15 mouse cellular contexts compared by ENCODE assay signal in the genomic region with DNA sequence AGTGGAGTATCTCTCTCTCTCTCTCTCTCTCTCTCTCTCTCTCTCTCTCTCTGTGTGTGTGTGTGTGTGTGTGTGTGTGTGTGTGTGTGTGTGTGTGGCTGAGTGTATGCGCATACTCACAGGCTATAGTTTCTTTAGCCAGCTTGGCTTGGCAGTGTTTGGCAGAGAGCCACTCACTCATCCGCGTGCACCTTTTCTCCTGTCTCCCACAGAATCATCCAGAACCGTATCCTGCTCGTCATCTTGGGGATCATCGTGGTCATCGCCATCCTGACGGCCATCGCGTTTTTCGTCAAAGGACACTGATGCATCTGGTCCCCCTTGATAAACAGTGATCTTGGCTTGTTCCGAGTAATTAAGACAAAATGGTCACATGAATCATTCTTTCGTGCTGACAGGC.
DNase-seq lines count a peak whose midpoint lies in the region.
"Had no signal": no experiment of that assay in that cellular context is flagged by ENCODE, and none has a peak within 500 bp of the region (broad histone marks: within the 10 kb centered on the region; RNA-seq: fewer than 3 reads in every experiment).

No protein-coding gene starts in this region.

- intact Hi-C loops in left cerebral cortex, postnatal 4 days (cut with DNase I) = no loop called here
- intact Hi-C loops in left cerebral cortex, postnatal 25 days (cut with DNase I) = no loop called here

- DNase-seq in cerebellum, postnatal 10 days = peak; percentile 44 to 50
- DNase-seq in cerebellum, postnatal 36 days = no peak
- peak; percentile 20 for DNase-seq in left cerebral cortex, postnatal 4 days
- DNase-seq in left cerebral cortex, postnatal 25 days (ENCODE audit: low spot score in 2 of 2) = no peak
- peak; percentile 43 for DNase-seq in Muller cell, postnatal 12 days (ENCODE audit: inconsistent ontology term)
- DNase-seq in retina, embryonic 14.5 days (ENCODE audit: low spot score) = peak; percentile 17
- DNase-seq in ovary, postnatal 10 days (ENCODE audit: low spot score) = no peak
- DNase-seq in frontal cortex, postnatal 36 days (ENCODE audit: low spot score in 2 of 2) = no peak
- DNase-seq: adrenal gland, adult 2 months; adrenal gland, postnatal 10 days; adrenal gland, postnatal 25 days; B cell, adult 2 months; cerebellum, adult 11-12 months; cerebellum, adult 2 months; cerebellum, adult 9-10 months had no signal

Comparison
In these comparisons a context has a peak if more than half of its experiments do, and no peak if none do; other contexts are left out.
1. DNase-seq: peak in cerebellum, postnatal 10 days (2 of 2), left cerebral cortex, postnatal 4 days (single experiment), Muller cell, postnatal 12 days (single experiment) and retina, embryonic 14.5 days (single experiment); none in cerebellum, postnatal 36 days (0 of 2), left cerebral cortex, postnatal 25 days (0 of 2), ovary, postnatal 10 days (single experiment) and frontal cortex, postnatal 36 days (0 of 2).